Mouse (Mus musculus): ENCODE results near the gene Nppc.
A peak's percentile ranks its signal among the peaks of the same experiment; 100 is the strongest.

Nppc gene

DNA sequence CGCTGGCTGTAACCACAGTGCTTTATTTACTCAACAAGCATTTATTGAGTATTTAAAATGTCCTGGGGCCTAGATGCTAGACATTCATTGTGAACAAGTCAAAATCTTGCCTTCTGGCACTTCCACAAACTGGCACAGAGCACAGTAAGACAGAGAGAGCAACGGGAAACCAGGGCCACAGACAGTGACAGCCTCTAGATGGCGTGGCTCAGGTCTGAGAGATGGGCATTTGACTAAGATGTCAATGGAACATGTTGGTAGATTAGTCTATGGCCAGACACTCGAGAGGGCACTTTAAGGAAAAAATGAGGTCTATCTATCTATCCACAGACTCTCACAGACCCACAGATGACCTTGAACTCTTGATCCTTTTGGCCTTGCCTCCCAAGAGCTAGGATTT is 17.7 kb downstream of the Nppc start:
- DNase-seq (ENCODE audit: low spot score): no peak

GRCm38 (mm10) chr1:86650272-86650671 is 20.1 kb downstream of the Nppc start:
- peak; percentile 76 for DNase-seq (ENCODE audit: low spot score)

DNA sequence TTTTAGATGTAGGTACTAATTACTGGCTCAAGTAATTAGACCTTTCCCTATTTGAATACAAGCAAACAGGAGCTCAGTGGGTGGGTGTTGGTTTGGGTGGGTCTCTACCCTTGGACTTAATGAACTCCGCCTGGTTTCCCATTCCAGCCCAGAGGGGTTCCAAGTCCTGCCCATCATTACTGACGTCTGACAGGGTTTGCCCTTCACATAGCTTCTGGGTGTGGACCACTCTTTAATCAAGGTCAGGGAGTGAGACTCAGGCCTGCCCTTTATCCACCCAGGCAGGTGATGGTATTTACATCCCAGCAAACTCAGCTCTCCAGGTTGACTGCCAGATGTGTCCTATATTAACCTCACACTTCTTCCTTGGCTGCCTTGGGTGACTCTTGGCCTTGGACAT is 22.9 kb downstream of the Nppc start:
- DNase-seq (ENCODE audit: low spot score): no peak

DNA sequence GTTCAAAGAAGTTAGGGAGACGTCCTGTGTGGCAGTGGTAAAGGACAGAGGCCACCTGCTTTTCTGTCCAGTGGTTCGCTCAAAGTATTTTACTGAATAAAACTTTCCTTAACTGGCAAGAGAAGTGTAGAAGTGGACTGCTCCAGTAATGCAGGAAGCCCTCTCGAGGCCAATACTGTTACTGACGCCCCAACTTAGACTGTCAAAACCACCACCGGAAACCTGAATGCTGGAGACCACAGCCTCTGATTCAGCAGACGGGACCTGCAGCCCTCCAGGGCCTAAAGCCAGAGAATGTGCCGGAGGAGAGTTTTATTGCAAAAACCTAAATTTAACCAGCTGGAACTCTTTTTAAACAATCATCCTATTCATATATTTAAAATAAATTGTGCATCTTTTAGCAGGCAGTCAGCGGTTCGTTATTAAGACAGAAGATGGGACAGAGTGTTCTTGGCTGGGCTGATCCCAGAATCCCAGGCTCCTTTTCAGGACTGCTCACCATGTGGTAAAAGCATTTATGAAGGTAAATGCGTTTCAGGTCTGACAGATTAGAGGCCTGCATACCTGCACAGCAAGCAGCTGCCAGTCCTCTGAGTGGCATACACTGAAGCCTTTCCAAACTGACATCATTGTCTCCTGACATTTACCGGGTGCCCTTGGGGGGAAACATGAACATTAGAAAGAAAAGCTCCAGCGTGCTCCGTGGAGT is 27.1 kb downstream of the Nppc start:
- no peak for DNase-seq (ENCODE audit: low spot score)

- peak; percentile 68 for DNase-seq (ENCODE audit: low spot score)
Measured at GRCm38 (mm10) chr1:86634751-86635359, 35.5 kb downstream of the Nppc start.

- no peak for DNase-seq (ENCODE audit: low spot score)
Measured at GRCm38 (mm10) chr1:86633840-86634750, 36.3 kb downstream of the Nppc start.

GRCm38 (mm10) chr1:86633434-86633833 is 36.9 kb downstream of the Nppc start:
- no peak for DNase-seq (ENCODE audit: low spot score)

DNA sequence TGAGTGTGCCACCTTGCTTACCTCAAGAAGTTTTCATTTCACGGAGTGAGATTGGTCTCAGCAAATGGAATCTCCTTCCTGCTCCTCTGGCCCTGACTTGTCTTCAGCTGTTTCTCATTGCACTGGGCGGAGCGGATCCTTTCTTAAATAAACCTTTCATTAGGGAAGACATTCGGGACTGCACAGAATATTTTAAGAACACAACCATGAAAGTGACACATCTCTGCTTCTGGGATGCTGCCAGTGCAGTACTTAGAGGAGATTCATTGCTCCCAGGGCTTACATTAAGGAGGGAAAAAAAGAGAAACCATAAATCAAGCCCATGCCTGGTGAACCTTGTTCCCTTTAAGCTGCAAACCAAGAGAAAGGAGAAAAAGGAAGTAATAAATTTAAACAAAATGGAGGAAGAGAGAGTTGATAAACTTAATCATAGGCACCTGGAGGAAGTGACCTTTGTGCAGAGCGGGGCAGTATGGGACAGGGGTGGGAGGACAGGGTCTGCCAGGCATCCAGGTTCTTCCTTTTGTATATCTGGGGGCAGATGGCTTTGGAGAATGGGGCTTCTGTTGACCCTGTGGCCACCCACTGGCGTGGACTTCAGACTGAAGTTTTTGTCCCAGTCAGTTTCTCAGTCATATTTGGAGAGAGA is 37.5 kb downstream of the Nppc start:
- DNase-seq (ENCODE audit: low spot score): peak; percentile 46

GRCm38 (mm10) chr1:86630527-86630926 is 39.8 kb downstream of the Nppc start:
- no peak for DNase-seq (ENCODE audit: low spot score)

DNA sequence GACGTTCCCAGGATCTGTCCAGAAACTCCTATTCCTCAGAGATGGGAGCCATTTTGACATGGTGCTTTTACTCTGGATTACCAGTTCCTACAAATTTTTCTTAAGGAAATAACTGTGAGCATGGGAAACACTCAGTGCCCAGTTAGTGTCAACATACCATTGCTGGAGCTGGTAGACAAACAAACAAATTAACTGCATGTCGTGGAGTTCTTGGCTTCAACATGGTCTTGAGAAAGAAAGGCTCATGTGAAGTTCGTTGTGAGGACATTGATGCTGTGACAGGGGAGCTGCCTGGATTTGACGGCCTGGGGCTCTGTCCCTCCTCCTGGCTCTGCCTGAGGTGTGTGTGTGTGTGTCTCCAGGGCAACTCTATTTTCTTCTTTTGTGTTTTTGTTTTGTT is 40.4 kb downstream of the Nppc start:
- no peak for DNase-seq (ENCODE audit: low spot score)

- peak; percentile 18 for DNase-seq (ENCODE audit: low spot score)
Measured at GRCm38 (mm10) chr1:86628270-86628669, 42.1 kb downstream of the Nppc start.

GRCm38 (mm10) chr1:86623001-86624000 is 47.1 kb downstream of the Nppc start:
- DNase-seq (ENCODE audit: low spot score): no peak

DNA sequence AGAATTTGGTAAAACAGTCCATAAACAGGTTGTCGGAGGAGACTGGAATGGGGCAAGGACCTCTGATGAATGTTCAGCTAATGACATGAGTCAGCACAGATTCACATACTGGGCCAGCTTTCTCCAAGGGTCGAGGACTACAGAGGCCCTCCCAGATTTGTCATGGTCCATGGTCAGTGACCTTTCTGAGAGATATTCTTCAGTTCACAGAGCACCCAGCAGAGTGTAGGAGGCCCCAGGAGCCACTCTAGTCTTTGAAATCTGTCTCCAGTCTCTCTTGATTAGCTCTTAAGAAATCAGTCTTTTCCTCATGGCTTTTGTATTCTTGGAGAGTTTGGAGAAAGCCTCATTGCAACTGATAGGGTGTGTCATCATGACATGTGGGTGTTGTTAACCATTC is 48.1 kb downstream of the Nppc start:
- no peak for DNase-seq (ENCODE audit: low spot score)

DNA sequence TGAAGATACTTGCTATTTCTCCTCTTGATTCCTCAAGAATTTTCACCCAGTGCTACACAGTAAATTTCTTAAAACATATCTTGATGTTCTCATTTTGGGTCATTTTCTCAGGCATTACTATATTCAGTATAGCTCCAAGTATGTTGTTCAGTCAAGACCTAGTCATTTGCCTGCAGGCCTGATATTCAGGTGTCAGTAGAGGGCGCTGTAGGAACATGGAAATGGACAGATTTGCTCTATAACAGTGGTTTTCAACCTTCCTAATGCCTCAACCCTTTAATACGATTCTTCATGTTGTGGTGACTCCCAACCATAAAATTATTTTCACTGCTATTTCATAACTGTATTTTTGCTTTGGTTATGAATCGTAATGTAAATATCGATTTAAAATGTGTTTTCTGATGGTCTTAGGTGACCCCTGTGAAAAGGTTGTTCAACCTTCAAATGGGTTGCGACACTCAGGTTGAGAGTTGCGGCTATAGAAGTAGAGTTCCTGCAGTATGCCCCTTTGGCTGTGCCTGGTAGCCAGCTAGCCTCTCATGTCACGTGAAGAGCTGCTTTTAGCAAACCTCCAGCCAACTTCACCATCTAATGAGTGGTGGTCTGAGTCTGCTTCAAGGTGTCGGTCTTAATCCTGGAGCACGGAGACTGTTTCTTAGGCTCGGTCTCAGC is 51.8 kb downstream of the Nppc start:
- DNase-seq (ENCODE audit: low spot score): peak; percentile 88
